Mouse (Mus musculus) left cerebral cortex, postnatal 4 days (tissue): ENCODE results near the gene Prkcz. TPM values are rescaled to one million over a fixed set of nuclear protein-coding genes. Genes with fewer than 3 reads are reported as not detected.

Source experiments
- DNase-seq: peaks from one replicate; pipeline ENCODE4 v3.0.0-alpha.2; 2022
- intact Hi-C: fragments of 180-260 bp; cut with DNase I; formaldehyde crosslinking; loops from one replicate; pipeline ENCODE4 v1.15.1; 2025
- total RNA-seq, 2 experiments: library from RNA; stranded (reverse); gene quantifications; 2 replicates each; pipeline ENCODE4 v1.2.3; 2021

The Prkcz gene
- total RNA-seq, 2 experiments from 2014 or later, result 131 to 136 TPM

DNA sequence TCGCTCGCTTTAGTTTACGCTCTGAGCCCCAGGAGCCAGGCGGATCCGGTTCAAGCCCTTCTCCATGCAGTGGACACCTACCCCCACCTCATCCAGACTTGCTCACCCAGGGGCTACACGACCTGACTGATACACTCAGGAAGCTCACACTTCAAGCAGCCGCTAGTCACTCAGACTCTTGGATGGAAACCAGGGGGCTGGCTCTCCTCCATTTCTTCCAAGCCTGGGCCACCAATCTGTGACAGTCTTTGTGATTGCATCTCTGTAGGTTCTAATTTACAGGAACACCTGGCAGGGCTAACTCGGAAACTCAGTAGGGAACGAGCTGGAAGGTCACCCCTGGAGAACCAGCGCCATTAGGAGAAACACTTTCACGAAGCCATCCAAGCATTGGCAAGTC is 73.4 kb downstream of the Prkcz start:
- DNase-seq, result peak; percentile 53
- intact Hi-C loops, result no loop called here

DNA sequence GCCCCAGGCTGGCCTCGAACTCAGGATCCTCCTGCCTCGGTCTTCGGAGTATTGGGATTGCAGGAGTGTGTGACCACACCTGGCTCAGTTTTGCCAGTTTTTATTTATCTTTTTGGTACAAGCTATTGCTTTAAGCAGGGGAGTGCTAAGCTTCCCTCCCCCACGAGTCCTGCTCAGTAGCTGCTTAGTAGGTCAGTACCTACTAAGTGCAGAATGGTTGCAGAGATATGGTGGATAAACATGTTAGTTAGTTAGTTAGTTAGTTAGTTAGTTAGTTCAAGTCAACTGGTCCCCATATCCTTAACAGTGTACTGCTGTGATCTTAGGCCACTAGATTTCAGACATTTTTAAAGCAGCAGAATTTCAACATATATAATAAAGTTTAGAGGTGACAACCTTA is 75.1 kb downstream of the Prkcz start:
- no peak for DNase-seq
- intact Hi-C loops, result no loop called here

DNA sequence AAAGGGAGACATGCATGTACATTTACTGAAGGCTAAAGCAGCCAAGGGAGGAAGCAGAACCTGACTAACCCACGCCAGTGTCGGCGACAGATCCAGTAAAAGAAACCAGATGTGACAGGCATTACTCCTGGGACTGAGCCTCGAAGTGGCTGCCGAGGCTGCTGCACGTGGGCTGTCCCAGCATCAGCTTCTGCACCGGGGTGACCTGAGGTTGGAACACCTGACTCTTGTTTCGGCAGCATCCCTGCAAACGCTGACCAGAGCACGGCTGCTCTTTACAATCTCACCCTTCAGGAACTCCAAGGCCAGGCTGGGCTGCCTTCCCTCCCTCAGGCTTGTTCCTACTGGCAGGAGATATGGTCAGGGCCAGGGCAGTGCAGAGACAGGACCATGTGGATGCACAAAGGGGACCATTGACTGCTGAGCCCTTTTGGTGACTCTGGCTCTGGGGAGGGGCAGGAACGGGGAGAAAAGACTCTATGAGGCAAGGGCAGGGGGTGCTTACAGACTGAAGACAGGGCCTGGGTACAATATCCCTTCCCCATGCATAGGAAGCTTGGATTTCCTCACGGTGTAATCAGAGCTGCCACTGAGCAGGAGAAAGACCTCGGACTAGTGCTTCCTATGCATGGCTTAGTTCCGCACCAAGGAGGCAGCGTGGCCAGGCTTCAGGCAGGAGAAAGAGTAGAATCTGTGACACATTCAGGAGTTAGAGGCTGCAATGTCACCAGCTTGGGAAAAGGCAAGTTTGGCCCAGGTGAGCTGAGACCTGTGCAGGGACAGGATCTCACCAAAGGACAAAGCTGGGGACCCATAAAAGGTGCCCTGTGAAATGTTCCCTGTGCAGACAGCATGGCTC is 76.4 kb downstream of the Prkcz start:
- DNase-seq, result no peak

DNA sequence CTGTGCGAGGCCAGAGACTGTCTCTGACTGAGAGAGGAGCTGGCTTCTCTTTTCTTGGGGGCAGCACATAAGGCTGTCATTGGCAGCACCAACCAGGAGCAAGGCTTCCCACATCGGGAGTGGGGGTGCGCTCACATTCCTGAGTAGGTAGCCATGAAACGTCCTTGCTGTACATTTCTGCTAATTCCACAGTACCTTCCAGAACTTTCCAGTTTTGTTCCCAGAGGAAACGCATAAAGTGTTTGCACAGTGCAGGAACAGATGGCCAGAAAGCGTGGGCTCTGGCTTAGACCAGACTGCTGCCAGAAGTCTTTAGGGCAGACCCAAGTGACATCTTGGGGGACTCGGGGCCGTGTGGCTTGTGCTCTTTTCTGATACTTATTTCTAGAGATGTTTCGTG is 77.6 kb downstream of the Prkcz start:
- DNase-seq, result peak; percentile 29
- intact Hi-C loops, result no loop called here

More for the DNA sequence above, 76.4 kb downstream of the Prkcz start:
- intact Hi-C loops, result no loop called here

DNA sequence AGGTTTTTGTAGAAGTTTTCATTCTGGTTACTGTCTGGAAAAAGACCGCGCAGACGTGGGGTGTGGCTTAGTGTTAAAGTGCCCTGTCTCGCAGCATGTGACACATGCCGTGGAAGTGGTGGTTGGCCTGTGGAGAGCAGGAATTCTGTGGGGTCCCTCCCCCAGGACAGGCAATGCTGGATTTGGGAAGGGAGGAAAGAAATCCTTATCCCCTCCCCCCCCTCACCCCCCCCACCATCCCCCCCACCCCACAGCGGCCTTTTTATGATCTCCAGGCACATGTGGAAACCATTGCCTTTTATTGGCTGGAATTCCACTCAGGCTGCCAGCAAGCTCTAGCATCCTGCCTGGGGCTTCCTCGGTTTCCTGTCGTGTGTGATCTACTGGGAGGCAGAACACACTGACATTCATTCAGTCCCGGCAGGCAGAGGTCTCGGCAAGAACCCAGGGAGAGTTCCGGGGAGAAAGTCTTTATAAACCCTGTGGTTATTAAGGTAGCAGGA is 78.1 kb downstream of the Prkcz start:
- DNase-seq, result no peak
- intact Hi-C loops, result no loop called here

DNA sequence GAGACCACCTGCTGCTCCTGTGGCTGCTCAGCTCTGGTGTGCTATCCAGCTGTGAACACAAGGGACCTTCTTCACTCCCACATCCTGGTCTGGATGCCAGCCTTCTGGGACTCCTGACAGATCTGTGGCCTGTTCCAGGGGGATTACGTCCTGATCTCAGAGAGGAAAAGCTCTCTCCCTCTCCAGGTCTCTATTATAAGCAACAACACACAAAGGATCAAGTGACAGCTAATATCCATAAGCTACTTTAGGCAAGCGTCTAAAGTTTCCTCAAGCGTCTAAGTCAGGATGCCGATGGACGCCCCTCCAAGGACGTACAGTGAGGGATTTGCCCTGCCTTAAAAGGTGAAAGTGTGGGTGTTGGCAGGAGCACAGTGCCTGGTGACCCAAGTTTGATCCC is 78.9 kb downstream of the Prkcz start:
- intact Hi-C loops, result no loop called here
- no peak for DNase-seq

DNA sequence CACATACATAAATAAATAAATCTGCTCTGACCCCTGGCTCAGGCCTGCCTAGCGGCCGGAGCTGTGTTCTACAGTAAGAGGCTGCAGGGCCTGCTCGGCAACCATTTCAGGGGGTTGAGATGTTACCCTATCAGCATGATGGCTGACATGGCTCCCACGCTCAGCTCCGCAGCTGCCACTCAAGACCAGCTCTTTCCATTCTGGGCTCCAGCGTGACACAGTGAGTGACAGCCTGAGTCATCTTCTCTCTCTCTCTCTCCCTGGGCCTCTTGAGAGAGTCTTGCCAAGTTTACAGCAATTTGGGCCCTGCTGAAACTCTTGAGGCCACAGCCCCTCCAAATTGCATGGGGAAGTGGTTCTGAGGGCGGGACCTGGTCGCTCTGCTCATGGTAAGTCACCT is 79.5 kb downstream of the Prkcz start:
- intact Hi-C loops, result no loop called here
- no peak for DNase-seq

DNA sequence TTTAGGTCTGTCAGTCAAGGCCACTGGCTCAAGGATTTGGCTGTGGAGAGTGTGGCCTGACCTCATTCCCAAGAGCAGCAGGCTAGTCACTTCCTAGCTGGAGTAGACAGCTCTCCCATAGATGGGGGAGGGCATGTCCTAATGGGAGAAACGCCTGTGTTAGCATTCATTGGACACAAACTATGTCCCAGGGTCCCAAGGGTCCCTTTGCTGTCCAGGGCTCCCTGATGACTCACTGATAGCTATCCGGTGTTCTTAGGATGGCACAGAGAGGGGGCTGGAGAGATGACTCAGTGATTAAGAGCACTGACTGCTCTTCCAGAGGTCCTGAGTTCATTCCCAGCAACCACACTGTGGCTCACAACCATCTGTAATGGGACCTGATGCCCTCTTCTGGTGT is 79.9 kb downstream of the Prkcz start:
- intact Hi-C loops, result no loop called here
- DNase-seq, result no peak

DNA sequence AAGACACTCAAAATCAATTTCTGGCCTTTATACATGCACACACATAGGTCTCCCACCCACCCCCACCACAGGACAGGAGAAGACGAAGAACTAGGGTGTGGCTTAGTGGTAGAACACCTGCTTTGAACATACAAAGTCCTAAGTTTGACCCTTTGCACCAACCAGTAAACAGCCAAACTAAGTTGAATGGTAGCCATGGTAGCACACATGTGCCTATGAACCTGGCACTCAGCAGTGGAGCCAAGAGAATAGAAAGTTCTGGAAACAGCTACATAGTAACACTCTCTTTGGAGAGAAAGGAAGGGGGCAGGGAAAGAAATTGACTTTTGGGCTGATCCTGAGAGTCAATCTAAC is 80.4 kb downstream of the Prkcz start:
- intact Hi-C loops, result no loop called here
- DNase-seq, result no peak

DNA sequence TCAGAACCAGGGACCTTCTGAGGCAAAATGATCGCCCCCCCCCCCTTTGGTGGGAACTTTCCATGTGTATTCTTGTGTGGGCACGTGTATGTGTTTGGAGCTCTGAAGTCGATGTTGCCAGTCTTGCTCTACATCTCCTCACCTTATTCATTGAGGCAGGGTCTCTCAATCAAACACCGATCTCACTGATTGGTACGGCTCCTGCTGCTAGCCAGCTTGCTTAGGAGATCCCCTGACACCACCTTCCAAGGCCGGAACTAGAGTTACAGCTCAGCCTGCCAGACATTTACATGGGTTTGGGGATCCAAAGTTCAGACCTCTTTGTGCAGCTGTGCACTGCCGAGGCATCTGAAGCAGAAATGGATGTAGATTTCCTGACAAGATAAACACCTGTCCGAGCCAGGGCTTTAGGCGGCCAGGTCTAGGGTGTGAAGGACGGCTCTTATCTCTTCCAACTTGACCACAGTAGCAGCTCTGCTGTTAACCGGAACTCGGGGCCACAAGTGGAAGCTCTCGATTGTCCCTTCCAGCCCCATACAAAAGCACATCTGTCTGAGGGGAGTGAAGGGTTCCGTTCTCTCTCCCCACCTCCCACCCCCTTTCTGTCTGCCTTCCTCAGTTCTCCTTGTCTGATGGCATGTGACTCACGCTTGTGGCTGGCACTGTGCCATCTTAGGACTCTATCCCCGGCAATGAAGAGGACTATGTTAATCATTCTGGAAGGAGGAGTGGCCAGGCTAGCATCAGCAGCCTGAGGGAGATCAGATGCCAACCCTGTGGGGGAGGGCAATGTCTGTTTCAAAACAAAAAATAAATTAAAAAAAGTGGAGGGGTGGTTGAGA is 81.0 kb downstream of the Prkcz start:
- no peak for DNase-seq
- intact Hi-C loops, result no loop called here

DNA sequence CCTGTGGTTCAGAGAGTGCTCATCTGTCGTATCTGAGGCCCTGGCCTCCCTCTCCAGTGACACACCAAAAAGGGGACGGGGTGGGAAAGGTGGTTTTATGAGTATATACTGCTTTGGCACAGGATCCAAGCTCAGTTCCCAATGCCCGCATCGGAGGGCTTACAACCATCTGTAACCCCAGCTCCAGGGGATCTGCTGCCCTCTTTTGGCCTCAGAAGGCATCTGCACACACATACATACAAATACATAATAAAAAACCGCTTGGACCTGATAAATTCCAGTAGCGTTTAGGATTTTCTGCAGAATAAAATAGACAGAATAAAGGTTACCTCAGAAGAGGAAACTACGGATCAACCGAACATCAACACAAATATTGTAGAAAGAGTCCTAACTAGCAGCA is 82.1 kb downstream of the Prkcz start:
- DNase-seq, result no peak
- intact Hi-C loops, result no loop called here

DNA sequence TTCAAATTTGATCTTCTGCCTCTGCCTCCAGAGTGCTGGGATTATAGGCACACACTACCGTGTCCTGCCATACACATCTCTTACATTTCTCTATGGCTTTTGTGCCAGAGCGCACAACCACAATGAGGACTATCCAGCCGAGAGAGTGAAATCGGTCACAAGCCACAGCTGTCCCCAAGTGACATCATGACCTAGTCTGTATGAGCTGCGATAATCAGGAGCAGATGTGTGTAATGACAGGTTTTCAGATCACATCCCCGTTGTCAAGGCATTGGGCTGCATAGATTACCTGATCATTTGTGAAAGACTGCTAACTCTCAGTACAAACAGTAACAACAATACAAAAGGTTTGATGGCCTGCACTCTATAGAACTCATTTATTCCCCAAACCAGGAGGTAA is 83.2 kb downstream of the Prkcz start:
- intact Hi-C loops, result no loop called here
- no peak for DNase-seq

DNA sequence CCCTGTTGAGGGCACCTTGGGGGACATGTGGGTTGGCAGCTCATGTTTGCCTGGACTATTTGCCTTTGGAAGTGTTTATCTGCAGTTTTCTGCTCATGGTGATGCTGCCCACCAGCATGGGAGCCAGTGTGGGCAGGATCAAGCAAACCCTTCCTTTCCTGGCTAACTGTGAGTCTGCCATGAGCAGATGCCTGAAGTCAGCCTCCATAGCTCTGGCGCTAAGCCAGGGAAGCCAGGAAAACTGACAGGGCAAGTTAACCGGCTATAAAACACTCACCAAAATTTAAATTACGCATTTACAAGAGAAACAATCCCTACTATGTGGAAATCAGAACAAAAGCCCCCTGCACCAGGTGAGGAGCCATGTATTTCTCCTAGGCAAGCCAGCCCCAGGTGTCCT is 86.3 kb downstream of the Prkcz start:
- peak; percentile 37 for DNase-seq
- intact Hi-C loops, result no loop called here

DNA sequence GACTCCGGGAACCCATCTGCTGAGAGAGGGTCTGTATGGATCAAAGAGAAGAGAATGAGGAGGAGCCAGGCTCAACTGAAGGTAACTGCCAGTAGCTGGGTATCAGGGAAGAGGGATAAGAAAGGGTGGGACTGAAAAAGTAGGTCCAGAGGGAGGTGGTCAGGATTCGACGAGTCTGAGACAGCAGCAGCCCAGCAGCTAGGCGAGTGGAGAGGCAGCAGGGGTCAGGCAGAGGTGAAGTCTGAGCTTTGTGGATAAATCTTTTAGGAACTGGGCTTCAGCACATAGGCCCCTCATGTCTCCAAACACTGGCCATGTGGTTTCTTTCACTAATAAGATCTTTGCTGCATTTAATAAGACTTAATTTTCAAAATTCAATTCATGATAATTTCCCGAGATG is 86.7 kb downstream of the Prkcz start:
- intact Hi-C loops, result no loop called here
- DNase-seq, result no peak

DNA sequence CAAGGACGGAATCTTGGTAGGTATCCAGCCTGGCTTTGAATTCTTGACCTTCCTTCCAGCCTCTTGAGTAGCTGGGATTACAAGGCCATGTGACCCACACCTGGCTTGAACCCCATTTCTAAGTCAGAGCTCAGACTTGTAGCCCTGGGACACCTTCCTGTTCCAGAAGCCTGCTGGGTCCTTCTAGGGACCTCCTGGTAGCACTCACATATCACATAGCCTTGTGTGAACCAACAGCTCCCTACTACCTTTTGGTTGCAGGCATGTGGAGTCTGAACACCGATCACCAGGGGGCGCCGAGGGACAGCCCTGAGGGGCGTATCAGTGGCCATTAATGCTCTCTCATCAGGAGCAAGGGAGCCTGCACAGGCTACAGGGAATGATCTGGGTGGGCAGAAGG is 92.8 kb downstream of the Prkcz start:
- DNase-seq, result peak; percentile 71
- intact Hi-C loops, result no loop called here

DNA sequence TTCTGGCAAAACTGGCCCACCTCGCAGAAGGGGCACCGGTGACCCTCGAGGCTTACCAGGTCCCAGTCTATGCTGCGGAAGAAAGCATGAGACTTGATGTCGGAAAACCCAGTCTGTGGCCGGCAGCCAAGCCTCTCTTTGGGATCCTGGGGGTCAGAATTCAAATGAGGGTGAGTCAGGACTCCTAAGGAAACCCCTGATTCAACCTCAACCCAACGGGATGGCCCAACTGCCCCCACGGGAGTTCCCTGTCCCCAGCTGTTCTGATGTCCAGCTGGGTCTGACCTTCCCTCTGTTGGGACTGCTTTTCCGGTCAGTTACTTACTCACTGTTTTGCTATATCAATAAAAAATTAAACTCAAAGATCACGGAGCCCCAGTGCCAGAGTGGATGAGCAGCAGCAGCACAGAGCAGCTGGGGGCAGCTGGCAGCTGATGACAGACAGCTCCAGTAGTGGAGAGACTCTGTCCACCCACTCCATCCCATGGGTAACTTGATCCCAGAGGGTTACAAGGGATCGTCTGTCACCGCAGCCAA is 93.5 kb downstream of the Prkcz start:
- peak; percentile 33 for DNase-seq
- intact Hi-C loops, result no loop called here

DNA sequence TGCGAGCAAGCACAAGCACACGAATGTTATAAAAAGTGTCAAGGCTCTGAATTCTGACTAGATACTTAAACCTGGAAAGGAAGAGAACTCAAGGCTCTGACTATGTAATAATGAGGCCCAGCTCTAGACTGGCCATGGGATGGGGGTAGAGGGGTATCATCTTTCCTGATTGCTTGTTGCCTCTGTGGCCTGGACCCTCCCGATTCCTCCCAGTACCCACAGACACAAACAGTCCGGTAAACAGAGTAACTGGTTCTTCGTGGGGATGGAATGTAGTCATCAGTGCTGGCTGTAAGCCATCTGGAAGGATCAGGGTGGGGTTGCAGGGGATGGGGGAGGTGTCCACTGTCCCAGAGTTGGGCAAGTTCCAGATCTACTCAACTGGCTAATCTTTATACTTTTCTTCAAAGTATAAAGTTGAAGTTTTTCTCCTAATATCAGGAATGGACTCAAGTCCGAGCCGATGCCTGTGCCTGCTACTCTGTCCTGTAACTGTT is 94.1 kb downstream of the Prkcz start:
- no peak for DNase-seq
- intact Hi-C loops, result no loop called here

DNA sequence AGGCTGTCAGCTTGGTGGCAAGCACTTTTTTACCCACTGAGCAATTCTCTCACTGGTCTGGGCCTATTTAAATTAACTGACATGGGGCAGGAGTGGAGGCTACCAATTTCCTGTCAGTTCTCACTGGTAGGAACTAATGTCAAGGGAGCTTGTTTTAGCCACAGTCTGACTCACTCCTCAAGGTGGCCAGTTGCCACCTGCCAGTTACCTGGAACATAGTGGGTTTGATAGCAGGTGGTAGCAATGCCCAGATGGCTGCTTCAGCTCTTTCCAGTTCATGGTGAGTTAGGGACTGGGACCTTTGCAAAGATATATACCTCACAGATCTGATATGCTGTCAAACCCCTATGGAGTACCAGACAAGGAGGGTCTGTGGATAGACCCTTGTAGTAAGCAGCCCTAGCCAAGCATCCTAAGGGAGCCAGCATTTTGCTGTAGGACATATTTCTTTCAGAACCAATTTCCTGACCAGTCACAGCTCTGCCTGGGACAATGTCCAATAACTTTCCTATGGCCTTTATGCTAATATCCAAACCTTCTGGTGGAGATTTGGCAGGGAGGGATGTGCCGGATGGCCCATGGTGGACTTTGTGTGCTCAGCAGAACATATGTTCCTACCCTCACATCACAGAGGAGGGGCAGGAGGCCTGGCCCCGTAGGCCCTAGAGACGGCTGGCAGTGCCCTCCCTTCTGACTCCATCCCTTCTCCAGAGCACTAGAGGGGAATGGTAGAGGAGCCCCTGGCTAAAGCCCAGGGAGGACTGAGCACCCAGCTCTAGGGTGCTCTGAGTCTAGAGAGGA is 96.4 kb downstream of the Prkcz start:
- intact Hi-C loops, result no loop called here
- DNase-seq, result peak; percentile 70

DNA sequence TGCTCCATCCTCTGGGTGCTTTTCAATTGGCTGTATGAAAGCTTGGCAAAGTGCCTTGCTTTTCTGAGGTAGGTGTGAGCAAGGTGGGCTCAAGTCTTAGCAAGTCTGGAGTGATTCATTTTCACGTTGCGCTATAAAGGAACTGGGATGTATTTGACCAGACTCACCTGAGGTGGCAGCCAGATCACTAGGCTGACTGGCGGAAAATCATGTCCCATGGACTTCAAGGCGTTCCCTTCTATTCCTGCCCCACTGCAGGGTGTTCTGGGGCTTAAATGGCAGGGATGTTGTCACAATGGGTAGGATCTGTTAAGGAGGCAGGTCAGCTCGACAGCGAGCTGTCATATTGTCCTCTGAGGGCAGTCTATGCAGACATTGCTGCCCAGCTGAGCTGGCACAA is 108.9 kb downstream of the Prkcz start:
- no peak for DNase-seq
- intact Hi-C loops, result loop anchor here (5.0 kb wide), 1 partner anchor 55 kb away; no protein-coding TSS in a partner anchor

DNA sequence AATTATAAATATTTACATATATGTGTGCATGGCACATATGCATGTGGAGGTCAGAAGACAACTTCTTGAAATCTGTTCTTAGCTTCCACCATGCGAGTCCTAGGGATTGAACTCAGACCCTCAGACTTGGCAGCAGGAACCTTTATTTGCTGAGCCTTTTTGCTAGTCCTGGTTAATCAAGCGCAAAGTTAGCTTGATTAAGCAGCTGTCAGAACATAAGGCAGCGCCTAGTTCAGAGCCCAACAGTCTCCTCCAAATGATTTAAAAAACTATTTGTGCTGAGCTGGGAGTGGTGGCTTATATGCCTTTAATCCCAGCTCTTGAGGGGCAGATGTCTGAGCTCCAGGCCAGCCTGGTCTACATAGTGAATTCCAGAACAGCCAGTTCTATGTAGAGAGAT is 110.0 kb downstream of the Prkcz start:
- intact Hi-C loops, result loop anchor here (5.0 kb wide), 1 partner anchor 56 kb away; no protein-coding TSS in a partner anchor
- no peak for DNase-seq
